Mouse (Mus musculus) MEL (cell line): Measurements from ENCODE around the gene Pknox2.

Source experiments
- CTCF ChIP-seq, 3 experiments: IDR thresholded peaks in 2 of 3; conservative IDR thresholded peaks in 1 of 3; 2 replicates each; pipeline ENCODE4 v1.5.1; 2011 to 2012; ENCODE audit warnings: low read length in 3 of 3, low read depth in 2 of 3, mild to moderate bottlenecking in 2 of 3, improper control_type of control experiment in 1 of 3, inconsistent platforms in 1 of 3, mixed read lengths in 1 of 3, moderate library complexity in 1 of 3; ENCODE audit not compliant: control insufficient read depth in 1 of 3, insufficient read depth in 1 of 3, poor library complexity in 1 of 3, severe bottlenecking in 1 of 3
- GATA1 ChIP-seq: IDR thresholded peaks from 2 replicates; pipeline ENCODE4 v1.6.1; 2011; ENCODE audit warnings: low read depth, low read length, improper control_type of control experiment
- KAT2A ChIP-seq: conservative IDR thresholded peaks from 2 replicates; pipeline ENCODE4 v1.6.1; 2012; ENCODE audit warnings: low read depth, low read length, improper control_type of control experiment, inconsistent platforms
- POLR2A ChIP-seq, 2 experiments: IDR thresholded peaks; 2 replicates each; pipeline ENCODE4 v1.6.1; 2011 to 2012; ENCODE audit warnings: low read length in 2 of 2, mild to moderate bottlenecking in 2 of 2, control low read depth in 1 of 2, improper control_type of control experiment in 1 of 2, low read depth in 1 of 2, moderate library complexity in 1 of 2; ENCODE audit not compliant: control insufficient read depth in 1 of 2, insufficient read depth in 1 of 2, poor library complexity in 1 of 2
- POLR2AphosphoS2 ChIP-seq: IDR thresholded peaks from 2 replicates; pipeline ENCODE4 v1.6.1; 2011; ENCODE audit warnings: low read length, improper control_type of control experiment

GRCm38 (mm10) chr9:36942561-36942960 is 204.6 kb downstream of the Pknox2 start:
- no peak for TF ChIP-seq GATA1
- no peak for TF ChIP-seq CTCF (IDR thresholded peaks at IDR 0.05 in 2 of 3, conservative IDR thresholded peaks at IDR 0.05 in 1 of 3; ENCODE audit: control insufficient read depth in 1 of 3, insufficient read depth in 1 of 3, low read depth in 2 of 3, low read length in 3 of 3, poor library complexity in 1 of 3, severe bottlenecking in 1 of 3)
- no peak for TF ChIP-seq POLR2AphosphoS2
- no peak for TF ChIP-seq POLR2A (IDR thresholded peaks at IDR 0.05; ENCODE audit: control insufficient read depth in 1 of 2, insufficient read depth in 1 of 2, low read depth in 1 of 2, low read length in 2 of 2, poor library complexity in 1 of 2)
- no peak for TF ChIP-seq KAT2A
